Mouse (Mus musculus): Measurements from ENCODE around the gene Mphosph6. TPM values are rescaled to one million over a fixed set of nuclear protein-coding genes. Genes with fewer than 3 reads are reported as not detected.

The Mphosph6 gene
- polyA plus RNA-seq, 1 experiment from 2014 or later: 52.3 TPM

DNA sequence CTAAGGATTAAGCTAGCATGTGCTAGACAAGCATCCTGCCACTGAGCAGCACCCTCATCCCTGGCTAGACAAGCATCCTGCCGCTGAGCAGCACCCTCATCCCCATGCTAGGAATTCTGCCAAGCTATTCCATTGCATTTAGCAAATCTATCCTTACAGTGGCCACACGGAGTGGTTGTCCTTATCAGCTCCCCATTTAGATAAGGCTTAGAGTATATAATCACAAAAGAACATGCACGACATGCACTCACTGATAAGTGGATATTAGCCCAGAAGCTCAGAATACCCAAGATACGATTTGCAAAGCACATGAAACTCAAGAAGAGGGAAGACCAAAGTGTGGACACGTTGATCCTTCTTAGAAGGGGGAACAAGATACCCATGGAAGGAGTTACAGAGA lies 35.8 kb downstream of the Mphosph6 start:
- no peaks in the 10 kb centered on the region for H3K4me1 ChIP-seq
- WGBS: 82% methylated on average over 5 of the region's 5 CpGs

DNA sequence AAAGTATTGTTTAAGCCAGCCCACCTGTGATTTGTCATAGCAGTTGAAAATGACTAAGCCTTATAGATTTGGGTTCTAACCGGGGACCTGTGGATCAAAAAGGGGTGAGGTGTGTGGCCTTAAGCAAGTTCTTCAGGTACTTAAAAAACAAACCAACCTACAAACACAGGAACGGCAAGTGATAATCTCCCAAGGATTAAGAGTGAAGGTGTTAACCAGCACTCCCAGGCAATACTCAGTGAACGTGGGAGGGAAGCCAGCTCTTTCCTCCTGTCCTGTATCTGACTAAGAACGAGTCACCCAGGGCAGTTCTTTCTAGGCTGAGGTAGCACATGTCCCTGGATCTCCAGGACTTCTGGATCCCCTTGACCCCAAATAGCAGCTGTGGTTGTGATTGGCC lies 37.1 kb downstream of the Mphosph6 start:
- H3K4me1 ChIP-seq: no peaks in the 10 kb centered on the region
- no peak overlapping the region for H3K4me2 ChIP-seq (replicated peaks)
- ATAC-seq (ENCODE audit: insufficient number of reproducible peaks, insufficient read depth, low FRiP score, low TSS enrichment): no peak
- WGBS: 71% methylated on average over 4 of the region's 4 CpGs
- no peak overlapping the region for H3K4me3 ChIP-seq
- no peak overlapping the region for H3K27ac ChIP-seq
- no peaks in the 10 kb centered on the region for H3K27me3 ChIP-seq
- no peaks in the 10 kb centered on the region for H3K36me3 ChIP-seq
- no peaks in the 10 kb centered on the region for H3K9me3 ChIP-seq
- H3K9ac ChIP-seq: no peak overlapping the region

More for the DNA sequence above, 35.8 kb downstream of the Mphosph6 start:
- no peak overlapping the region for H3K9ac ChIP-seq
- no peak for ATAC-seq (ENCODE audit: insufficient number of reproducible peaks, insufficient read depth, low FRiP score, low TSS enrichment)
- H3K4me3 ChIP-seq: no peak overlapping the region
- H3K27me3 ChIP-seq: no peaks in the 10 kb centered on the region
- no peaks in the 10 kb centered on the region for H3K36me3 ChIP-seq
- no peaks in the 10 kb centered on the region for H3K9me3 ChIP-seq
- no peak overlapping the region for H3K4me2 ChIP-seq (replicated peaks)
- H3K27ac ChIP-seq: no peak overlapping the region

GRCm38 (mm10) chr8:117762776-117763175 lies 39.0 kb downstream of the Mphosph6 start:
- Histone ChIP-seq H3K36me3 (no peaks in the 10 kb centered on the region), H3K27me3 (no peaks in the 10 kb centered on the region), H3K4me3 (no peak overlapping the region), H3K27ac (no peak overlapping the region), H3K4me1 (no peaks in the 10 kb centered on the region), H3K9me3 (no peaks in the 10 kb centered on the region), H3K4me2 (replicated peaks) (no peak overlapping the region), H3K9ac (no peak overlapping the region)
- no peak for ATAC-seq (ENCODE audit: insufficient number of reproducible peaks, insufficient read depth, low FRiP score, low TSS enrichment)
- WGBS: 89% methylated on average over 6 of the region's 6 CpGs

DNA sequence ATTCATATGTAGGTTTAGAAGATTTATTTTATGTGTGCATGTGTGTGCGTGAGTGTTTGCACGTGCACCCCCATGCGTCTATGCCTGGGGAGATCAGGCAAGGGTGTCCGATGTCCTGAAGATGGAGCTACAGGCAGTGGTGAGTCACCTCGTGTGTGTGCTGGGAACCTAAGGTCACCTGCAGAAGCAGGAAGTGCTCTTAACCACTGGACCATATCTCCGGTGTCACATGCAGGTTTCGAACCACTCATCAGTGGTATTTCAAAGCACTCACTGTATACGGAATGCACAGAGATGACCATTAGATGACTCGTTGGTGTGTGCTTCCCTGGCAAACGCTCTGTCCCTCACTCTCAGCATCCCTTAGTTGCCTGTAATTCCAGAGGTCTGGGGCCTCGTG lies 43.8 kb downstream of the Mphosph6 start:
- H3K4me2 ChIP-seq (replicated peaks): no peak overlapping the region
- no peak overlapping the region for H3K9ac ChIP-seq
- H3K4me1 ChIP-seq: no peaks in the 10 kb centered on the region
- H3K36me3 ChIP-seq: no peaks in the 10 kb centered on the region
- WGBS: 82% methylated on average over 11 of the region's 11 CpGs
- no peaks in the 10 kb centered on the region for H3K27me3 ChIP-seq
- H3K9me3 ChIP-seq: no peaks in the 10 kb centered on the region
- H3K4me3 ChIP-seq: no peak overlapping the region
- ATAC-seq (ENCODE audit: insufficient number of reproducible peaks, insufficient read depth, low FRiP score, low TSS enrichment): no peak
- H3K27ac ChIP-seq: no peak overlapping the region

GRCm38 (mm10) chr8:117749436-117749835 lies 52.3 kb downstream of the Mphosph6 start:
- no peak overlapping the region for H3K4me2 ChIP-seq (replicated peaks)
- 52% methylated on average over 2 of the region's 2 CpGs for WGBS
- H3K4me1 ChIP-seq: no peaks in the 10 kb centered on the region; the same call in 1 of the 2 replicates
- H3K9ac ChIP-seq: no peak overlapping the region
- ATAC-seq (ENCODE audit: insufficient number of reproducible peaks, insufficient read depth, low FRiP score, low TSS enrichment): no peak
- no peaks in the 10 kb centered on the region for H3K36me3 ChIP-seq
- H3K27ac ChIP-seq: no peak overlapping the region
- H3K9me3 ChIP-seq: no peaks in the 10 kb centered on the region
- H3K4me3 ChIP-seq: no peak overlapping the region
- H3K27me3 ChIP-seq: no peaks in the 10 kb centered on the region

GRCm38 (mm10) chr8:117747886-117748730 lies 53.6 kb downstream of the Mphosph6 start:
- H3K9ac ChIP-seq: no peak overlapping the region
- no peak overlapping the region for H3K27ac ChIP-seq
- no peaks in the 10 kb centered on the region for H3K9me3 ChIP-seq
- no peak overlapping the region for H3K4me3 ChIP-seq
- no peaks in the 10 kb centered on the region for H3K36me3 ChIP-seq
- no peak overlapping the region for H3K4me2 ChIP-seq (replicated peaks)
- no peak for ATAC-seq (ENCODE audit: insufficient number of reproducible peaks, insufficient read depth, low FRiP score, low TSS enrichment)
- WGBS: 84% methylated on average over 8 of the region's 9 CpGs
- H3K27me3 ChIP-seq: no peaks in the 10 kb centered on the region
- no peaks in the 10 kb centered on the region; the same call in 1 of the 2 replicates for H3K4me1 ChIP-seq

- H3K9me3 ChIP-seq: no peaks in the 10 kb centered on the region
- no peaks in the 10 kb centered on the region for H3K36me3 ChIP-seq
- no peaks in the 10 kb centered on the region; the same call in 1 of the 2 replicates for H3K4me1 ChIP-seq
- 48% methylated on average over 2 of the region's 2 CpGs for WGBS
- H3K4me2 ChIP-seq (replicated peaks): no peak overlapping the region
- H3K4me3 ChIP-seq: no peak overlapping the region
- no peak overlapping the region for H3K9ac ChIP-seq
- no peak overlapping the region for H3K27ac ChIP-seq
- H3K27me3 ChIP-seq: no peaks in the 10 kb centered on the region
- no peak for ATAC-seq (ENCODE audit: insufficient number of reproducible peaks, insufficient read depth, low FRiP score, low TSS enrichment)
These were observed 54.3 kb downstream of the Mphosph6 start for GRCm38 (mm10) chr8:117747428-117747827.

DNA sequence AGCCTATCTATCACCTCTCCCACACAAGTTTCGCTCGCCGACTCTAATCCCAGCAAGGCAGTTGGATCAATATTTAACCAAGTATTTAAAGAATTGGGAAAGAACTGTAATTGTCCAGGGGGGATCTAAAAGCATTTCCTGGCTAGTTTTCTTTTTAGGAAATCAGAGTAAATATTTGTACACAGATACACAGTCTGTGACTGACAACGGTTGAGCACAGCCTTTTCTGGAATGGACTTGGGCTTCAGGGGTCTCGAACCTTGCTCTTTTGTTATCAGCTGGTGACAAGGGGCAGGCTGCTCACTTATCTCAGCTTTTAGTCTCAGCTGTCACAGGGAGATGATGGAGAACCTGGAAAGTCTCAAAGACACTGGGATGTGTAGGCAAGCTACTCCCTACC lies 55.1 kb downstream of the Mphosph6 start:
- 89% methylated on average over 5 of the region's 5 CpGs for WGBS
- Histone ChIP-seq H3K4me2 (replicated peaks) (no peak overlapping the region), H3K4me3 (no peak overlapping the region), H3K9me3 (no peaks in the 10 kb centered on the region), H3K4me1 (no peaks in the 10 kb centered on the region; the same call in 1 of the 2 replicates), H3K9ac (no peak overlapping the region), H3K27me3 (no peaks in the 10 kb centered on the region), H3K36me3 (no peaks in the 10 kb centered on the region), H3K27ac (no peak overlapping the region)
- no peak for ATAC-seq (ENCODE audit: insufficient number of reproducible peaks, insufficient read depth, low FRiP score, low TSS enrichment)

GRCm38 (mm10) chr8:117742431-117743012 lies 59.2 kb downstream of the Mphosph6 start:
- no peak overlapping the region for H3K4me3 ChIP-seq
- no peak overlapping the region for H3K27ac ChIP-seq
- no peaks in the 10 kb centered on the region for H3K36me3 ChIP-seq
- H3K9me3 ChIP-seq: no peaks in the 10 kb centered on the region
- 78% methylated on average over 15 of the region's 15 CpGs for WGBS
- no peak overlapping the region for H3K4me2 ChIP-seq (replicated peaks)
- H3K9ac ChIP-seq: no peak overlapping the region
- H3K27me3 ChIP-seq: no peaks in the 10 kb centered on the region
- no peak for ATAC-seq (ENCODE audit: insufficient number of reproducible peaks, insufficient read depth, low FRiP score, low TSS enrichment)
- H3K4me1 ChIP-seq: no peaks in the 10 kb centered on the region

Other genes starting within 250 kb of the Mphosph6 start
- gene Sdr42e1, start 128.3 kb downstream of the Mphosph6 start, polyA plus RNA-seq (2016; fragmentation: Nextera tagmentation; extraction: Ambion mirVana): 0.99 and 1.2 TPM in 2 replicates
- gene Hsd17b2, start 100.0 kb downstream of the Mphosph6 start, polyA plus RNA-seq (2016; fragmentation: Nextera tagmentation; extraction: Ambion mirVana): not detected in 2 replicates